In the genomic region with DNA sequence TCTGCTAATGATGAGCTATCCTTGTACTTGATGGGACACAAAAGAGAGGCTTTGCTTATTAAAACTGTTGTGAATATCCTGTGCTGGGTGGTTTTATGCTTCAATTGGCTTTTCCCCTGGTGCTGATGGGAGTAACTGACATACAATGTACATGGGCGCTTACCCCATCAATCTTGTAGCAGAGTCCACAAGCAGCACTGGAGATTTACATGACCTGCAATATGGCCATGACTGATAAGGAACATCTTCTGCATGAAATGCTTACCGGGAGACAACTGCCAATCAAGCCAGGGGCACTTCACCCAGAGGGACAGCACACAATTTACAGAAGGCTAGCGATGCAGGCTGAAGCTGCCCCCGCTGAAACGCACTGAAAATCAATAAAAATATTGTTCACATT, we compare ENCODE assay signal across 22 mouse cellular contexts.
DNase-seq lines count a peak whose midpoint lies in the region; ATAC-seq and TF ChIP-seq lines count a peak whose summit lies in the region.
"Had no signal": no experiment of that assay in that cellular context is flagged by ENCODE, and none has a peak within 500 bp of the region (broad histone marks: within the 10 kb centered on the region; RNA-seq: fewer than 3 reads in every experiment).

No protein-coding gene starts in this region.

- no peak overlapping the region for H3K4me2 ChIP-seq in hindbrain, embryonic 12.5 days (replicated peaks)
- no peak overlapping the region for H3K4me2 ChIP-seq in hindbrain, embryonic 14.5 days (replicated peaks)
- H3K4me2 ChIP-seq in CH12.LX (ENCODE audit: insufficient read depth, low read depth, poor library complexity, severe bottlenecking), result no peak overlapping the region
- no peak overlapping the region for H3K4me2 ChIP-seq in hindbrain, embryonic 16.5 days (ENCODE audit: low read length)
- no peak overlapping the region for H3K4me2 ChIP-seq in midbrain, embryonic 16.5 days (ENCODE audit: low read length)
- H3K4me2 ChIP-seq: embryonic facial prominence, embryonic 15.5 days; heart, embryonic 11.5 days; heart, embryonic 15.5 days had no signal

- dilution Hi-C loops in CH12.LX (cut with MboI; ENCODE audit: extremely low pct_ligation_motif_present, extremely low pct_unique_long_range_greater_than_20kb, low sequenced_read_pairs), result no loop called here

- peak; percentile 67 for ATAC-seq in hindbrain, embryonic 12.5 days (ENCODE audit: low FRiP score)
- no peak; the same call in 1 of the 2 replicates for ATAC-seq in hindbrain, embryonic 14.5 days (ENCODE audit: low FRiP score)
- ATAC-seq in hindbrain, embryonic 16.5 days, result 0 out of 2 replicates have a peak, but pooled peaks have one; percentile 34
- ATAC-seq in midbrain, embryonic 16.5 days, result peak; percentile 77
- ATAC-seq: forebrain, embryonic 14.5 days; inflammation-experienced regulatory T-cells, adult 6 months had no signal

- TF ChIP-seq RAD21 in CH12.LX (IDR thresholded peaks at IDR 0.05; ENCODE audit: low read depth, low read length), result no peak

- no peak for TF ChIP-seq CTCF in CH12.LX (conservative IDR thresholded peaks at IDR 0.05 in 1 of 2, IDR thresholded peaks at IDR 0.05 in 1 of 2; ENCODE audit: low read depth in 2 of 2, low read length in 2 of 2)

- no peak overlapping the region for H3K4me3 ChIP-seq in hindbrain, embryonic 12.5 days
- no peak overlapping the region for H3K4me3 ChIP-seq in hindbrain, embryonic 14.5 days (replicated peaks; ENCODE audit: low read length)
- no peak overlapping the region for H3K4me3 ChIP-seq in CH12.LX (replicated peaks in 1 of 3; ENCODE audit: low read depth in 2 of 3, low read length in 2 of 3, poor library complexity in 1 of 3)
- H3K4me3 ChIP-seq in hindbrain, embryonic 16.5 days (ENCODE audit: low read length), result no peak overlapping the region
- H3K4me3 ChIP-seq in midbrain, embryonic 16.5 days (ENCODE audit: low read depth, low read length), result no peak overlapping the region
- H3K4me3 ChIP-seq: embryonic facial prominence, embryonic 15.5 days; erythroblast, embryonic 14.5 days; forebrain, embryonic 10.5 days; heart, adult 2 months; heart, embryonic 15.5 days had no signal

- WGBS in hindbrain, embryonic 12.5 days, result 73% methylated on average over 5 of the region's 5 CpGs
- WGBS in hindbrain, embryonic 14.5 days, result 61% methylated on average over 5 of the region's 5 CpGs
- 69% methylated on average over 5 of the region's 5 CpGs for WGBS in hindbrain, embryonic 16.5 days
- WGBS in midbrain, embryonic 16.5 days, result 63% methylated on average over 5 of the region's 5 CpGs

- in situ Hi-C loops in CH12.LX (cut with MboI; ENCODE audit: low pct_ligation_motif_present, low pct_unique_long_range_greater_than_20kb, low sequenced_read_pairs), result no loop called here

- TF ChIP-seq EP300 in CH12.LX (IDR thresholded peaks at IDR 0.05; ENCODE audit: low read length), result no peak

- DNase-seq in hindbrain, embryonic 14.5 days (ENCODE audit: low spot score), result no peak
- peak; percentile 3 for DNase-seq in CH12.LX (ENCODE audit: extremely low read depth)
- no peak for DNase-seq in layer of hippocampus, adult 18-20 months (ENCODE audit: low spot score in 2 of 2)
- DNase-seq: adrenal gland, adult 2 months; adrenal gland, postnatal 25 days; cerebellum, adult 11 months; cerebellum, adult 8-10 months; cerebellum, postnatal 14 days; embryo, embryonic 11 days; gastrocnemius, postnatal 36 days; heart, adult 2 months; heart, postnatal 14 days had no signal

- H3K4me1 ChIP-seq in hindbrain, embryonic 12.5 days, result no peaks in the 10 kb centered on the region; the same call in 1 of the 2 replicates
- H3K4me1 ChIP-seq in hindbrain, embryonic 14.5 days (replicated peaks; ENCODE audit: control insufficient read depth, insufficient read depth, low read length), result peaks cover 4% of the 10 kb centered on the region; the same call in 1 of the 2 replicates
- peaks cover 0 to 10% of the 10 kb centered on the region in 2 experiments; a peak in 2 of 4 replicates for H3K4me1 ChIP-seq in CH12.LX (ENCODE audit: control insufficient read depth in 1 of 2, insufficient read depth in 2 of 2)
- H3K4me1 ChIP-seq in hindbrain, embryonic 16.5 days (ENCODE audit: control insufficient read depth, insufficient read depth, low read depth, low read length), result no peaks in the 10 kb centered on the region
- 0 out of 2 replicates have a peak, but pooled peaks cover 3% of the 10 kb centered on the region for H3K4me1 ChIP-seq in midbrain, embryonic 16.5 days (ENCODE audit: control insufficient read depth, insufficient read depth, low read length)
- H3K4me1 ChIP-seq: embryonic facial prominence, embryonic 15.5 days; heart, embryonic 15.5 days had no signal

- no peaks in the 10 kb centered on the region for H3K79me2 ChIP-seq in CH12.LX (replicated peaks; ENCODE audit: control insufficient read depth, extremely low read depth, insufficient read depth, poor library complexity, severe bottlenecking)

- no peak for TF ChIP-seq POLR2A in CH12.LX (IDR thresholded peaks at IDR 0.05; ENCODE audit: low read depth, low read length)

- H3K9me3 ChIP-seq in hindbrain, embryonic 12.5 days (replicated peaks), result no peaks in the 10 kb centered on the region
- H3K9me3 ChIP-seq in hindbrain, embryonic 14.5 days (ENCODE audit: control insufficient read depth, low read length), result no peaks in the 10 kb centered on the region
- H3K9me3 ChIP-seq in CH12.LX (replicated peaks; ENCODE audit: low read length), result peaks cover 9% of the 10 kb centered on the region
- peaks cover 4% of the 10 kb centered on the region for H3K9me3 ChIP-seq in hindbrain, embryonic 16.5 days (ENCODE audit: control insufficient read depth, low read length)
- no peaks in the 10 kb centered on the region for H3K9me3 ChIP-seq in midbrain, embryonic 16.5 days (replicated peaks; ENCODE audit: control insufficient read depth, low read length, poor library complexity, severe bottlenecking)
- H3K9me3 ChIP-seq: embryonic facial prominence, embryonic 15.5 days; heart, embryonic 15.5 days had no signal

- no peak overlapping the region for H3K9ac ChIP-seq in hindbrain, embryonic 12.5 days
- H3K9ac ChIP-seq in hindbrain, embryonic 14.5 days, result no peak overlapping the region
- no peak overlapping the region for H3K9ac ChIP-seq in CH12.LX (ENCODE audit: insufficient read depth, low read depth)
- no peak overlapping the region for H3K9ac ChIP-seq in hindbrain, embryonic 16.5 days (ENCODE audit: low read depth, low read length)
- H3K9ac ChIP-seq in midbrain, embryonic 16.5 days (ENCODE audit: low read depth, low read length), result no peak overlapping the region
- H3K9ac ChIP-seq: embryonic facial prominence, embryonic 15.5 days; heart, embryonic 15.5 days had no signal

- H3K36me3 ChIP-seq in hindbrain, embryonic 12.5 days, result no peaks in the 10 kb centered on the region
- no peaks in the 10 kb centered on the region for H3K36me3 ChIP-seq in hindbrain, embryonic 14.5 days (replicated peaks; ENCODE audit: control insufficient read depth, insufficient read depth)
- H3K36me3 ChIP-seq in CH12.LX (replicated peaks in 1 of 2; ENCODE audit: control insufficient read depth in 1 of 2, insufficient read depth in 1 of 2, low read length in 1 of 2), result no peaks in the 10 kb centered on the region
- no peaks in the 10 kb centered on the region for H3K36me3 ChIP-seq in hindbrain, embryonic 16.5 days (ENCODE audit: control insufficient read depth, insufficient read depth, low read length)
- H3K36me3 ChIP-seq in midbrain, embryonic 16.5 days (ENCODE audit: control insufficient read depth, insufficient read depth, low read length), result no peaks in the 10 kb centered on the region
- H3K36me3 ChIP-seq: embryonic facial prominence, embryonic 15.5 days; forebrain, embryonic 10.5 days; heart, embryonic 15.5 days had no signal

- no peak overlapping the region for H3K27ac ChIP-seq in hindbrain, embryonic 12.5 days
- no peak overlapping the region for H3K27ac ChIP-seq in hindbrain, embryonic 14.5 days
- H3K27ac ChIP-seq in CH12.LX (ENCODE audit: insufficient read depth, low read depth), result no peak overlapping the region
- H3K27ac ChIP-seq in hindbrain, embryonic 16.5 days (ENCODE audit: low read depth, low read length), result no peak overlapping the region
- H3K27ac ChIP-seq in midbrain, embryonic 16.5 days (ENCODE audit: low read length), result no peak overlapping the region
- H3K27ac ChIP-seq: embryonic facial prominence, embryonic 15.5 days; forebrain, embryonic 10.5 days; heart, adult 2 months; heart, embryonic 15.5 days had no signal

- H3K27me3 ChIP-seq in hindbrain, embryonic 12.5 days, result no peaks in the 10 kb centered on the region
- no peaks in the 10 kb centered on the region for H3K27me3 ChIP-seq in hindbrain, embryonic 14.5 days (ENCODE audit: control insufficient read depth, insufficient read depth, low read length)
- H3K27me3 ChIP-seq in CH12.LX (replicated peaks), result peaks cover 6% of the 10 kb centered on the region
- no peaks in the 10 kb centered on the region for H3K27me3 ChIP-seq in hindbrain, embryonic 16.5 days (replicated peaks; ENCODE audit: control insufficient read depth, insufficient read depth, low read length)
- no peaks in the 10 kb centered on the region for H3K27me3 ChIP-seq in midbrain, embryonic 16.5 days (ENCODE audit: control insufficient read depth, insufficient read depth, low read depth, low read length)
- H3K27me3 ChIP-seq: embryonic facial prominence, embryonic 15.5 days had no signal

TF ChIP-seq in CH12.LX, 34 proteins besides CTCF, POLR2A, EP300 and RAD21:
- TF ChIP-seq USF1 (IDR thresholded peaks at IDR 0.05; ENCODE audit: low read depth, low read length) (no peak), HCFC1 (IDR thresholded peaks at IDR 0.05; ENCODE audit: low read depth, low read length) (no peak), POLR2AphosphoS2 (IDR thresholded peaks at IDR 0.05; ENCODE audit: low read depth, low read length) (no peak), CHD2 (IDR thresholded peaks at IDR 0.05; ENCODE audit: low read length) (no peak), NRF1 (IDR thresholded peaks at IDR 0.05; ENCODE audit: low read depth, low read length) (no peak), TBP (conservative IDR thresholded peaks at IDR 0.05; ENCODE audit: low read depth, low read length) (no peak), SIN3A (IDR thresholded peaks at IDR 0.05; ENCODE audit: low read length) (no peak), ZKSCAN1 (IDR thresholded peaks at IDR 0.05; ENCODE audit: borderline replicate concordance, low read depth, low read length) (no peak), MYC (IDR thresholded peaks at IDR 0.05; ENCODE audit: low read depth, low read length) (no peak), BHLHE40 (IDR thresholded peaks at IDR 0.05; ENCODE audit: low read depth, low read length) (no peak), ELF1 (IDR thresholded peaks at IDR 0.05; ENCODE audit: low read depth, low read length) (no peak), ZC3H11A (IDR thresholded peaks at IDR 0.05; ENCODE audit: low read depth, low read length) (no peak), JUND (conservative IDR thresholded peaks at IDR 0.05; ENCODE audit: low read depth, low read length) (no peak), GABPA (IDR thresholded peaks at IDR 0.05; ENCODE audit: insufficient replicate concordance, low read depth, low read length) (no peak), MXI1 (IDR thresholded peaks at IDR 0.05; ENCODE audit: low read depth, low read length) (no peak), MAX (IDR thresholded peaks at IDR 0.05; ENCODE audit: low read length) (no peak), USF2 (conservative IDR thresholded peaks at IDR 0.05; ENCODE audit: low read depth, low read length) (no peak)
TF ChIP-seq in CH12.LX: peak in this region for 0.
